Mouse (Mus musculus): ENCODE results near the gene Ucn2.

Ucn2 gene

DNA sequence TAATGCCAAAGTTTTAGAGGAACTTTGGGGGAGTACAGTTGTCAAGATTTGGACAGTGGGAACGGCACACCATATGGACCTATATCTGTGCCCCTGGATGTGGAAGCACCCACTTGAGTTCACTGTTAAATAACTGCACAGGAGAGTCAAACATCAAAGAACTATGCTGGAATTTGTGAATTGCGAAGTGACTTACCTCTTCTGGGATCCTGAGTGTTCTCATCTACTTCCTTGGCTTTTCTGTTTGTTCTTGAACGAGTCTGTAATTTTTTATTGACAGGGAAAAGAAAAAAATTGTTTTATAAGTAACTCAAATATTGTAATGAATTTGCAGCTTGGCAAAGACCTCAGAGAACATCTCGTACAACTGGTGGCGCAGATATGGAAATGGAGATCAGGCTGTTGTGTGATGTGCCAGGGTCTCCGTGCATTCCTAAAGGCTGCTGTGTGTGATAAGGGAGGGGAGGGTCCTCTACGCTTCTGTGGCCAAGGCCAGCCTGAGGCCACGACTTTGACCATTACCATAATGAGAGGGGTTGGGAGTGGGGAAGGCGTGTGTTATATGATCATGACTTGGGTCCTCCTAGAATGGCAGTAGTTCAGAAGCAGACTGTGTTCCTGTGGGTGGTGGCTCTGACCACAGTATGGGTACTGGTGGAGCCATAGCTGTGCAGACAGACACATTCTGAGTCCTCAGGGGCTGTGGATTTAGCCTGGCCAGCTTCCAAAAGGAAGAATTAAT lies 7.0 kb downstream of the Ucn2 start:
- DNase-seq, result no peak

DNA sequence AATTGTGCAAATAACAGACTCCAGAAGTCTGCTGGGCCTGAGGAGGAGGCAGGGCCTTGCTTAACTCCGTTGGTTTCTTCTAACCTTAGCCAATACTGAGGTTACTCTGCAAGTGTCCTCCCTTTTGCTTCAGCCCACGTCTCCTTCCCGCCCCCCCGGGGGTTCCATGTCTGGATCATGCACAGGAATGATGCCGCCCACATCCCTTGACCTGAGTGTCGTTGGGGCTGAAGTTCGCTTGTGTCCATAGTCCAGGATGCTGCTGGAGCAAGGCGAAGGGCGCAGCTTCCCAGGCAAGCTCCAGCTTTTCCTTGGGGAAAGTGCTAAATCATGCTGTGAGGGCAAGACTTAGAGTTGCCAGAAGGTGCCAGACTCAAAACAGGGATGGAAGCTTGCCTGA lies 10.6 kb downstream of the Ucn2 start:
- no peak for DNase-seq

DNA sequence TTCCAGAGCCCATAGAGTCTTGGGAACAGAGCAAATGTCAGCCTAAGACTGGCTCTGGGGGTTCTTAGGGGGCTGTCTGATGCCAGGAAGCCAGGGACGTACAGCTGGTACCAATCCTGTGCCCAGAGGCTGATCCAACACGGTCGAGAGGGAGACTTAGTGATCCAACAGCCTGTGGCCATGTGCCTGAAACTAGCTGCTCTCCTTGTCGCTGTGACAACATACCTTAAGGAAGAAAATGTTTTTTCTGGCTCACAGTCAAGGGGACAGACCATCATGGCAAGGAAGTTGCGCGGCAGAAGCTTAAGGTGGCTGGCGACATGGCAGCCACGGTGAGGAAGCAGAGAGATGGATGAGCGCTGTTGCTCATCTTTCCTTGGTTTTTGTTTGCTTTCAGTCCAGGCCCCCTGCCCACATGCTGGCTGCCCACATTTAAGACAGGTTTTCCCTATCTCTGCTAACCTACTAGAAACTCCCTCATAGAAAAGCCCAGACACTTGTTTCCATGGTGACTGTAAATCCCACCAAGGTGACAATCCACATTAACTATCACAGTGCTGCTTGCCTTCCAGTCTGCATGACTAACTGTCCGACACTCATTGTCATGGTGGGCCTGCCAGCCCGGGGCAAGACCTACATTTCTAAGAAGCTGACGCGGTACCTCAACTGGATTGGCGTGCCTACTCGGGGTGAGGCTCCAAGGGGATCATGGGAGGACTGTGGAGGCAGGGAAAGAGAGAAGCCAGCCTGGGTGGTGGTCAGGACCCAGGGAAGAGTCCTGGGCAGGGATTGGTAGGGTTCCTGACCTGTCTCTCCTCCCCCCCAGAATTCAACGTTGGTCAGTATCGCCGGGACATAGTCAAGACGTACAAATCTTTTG lies 12.7 kb downstream of the Ucn2 start:
- no peak for DNase-seq

DNA sequence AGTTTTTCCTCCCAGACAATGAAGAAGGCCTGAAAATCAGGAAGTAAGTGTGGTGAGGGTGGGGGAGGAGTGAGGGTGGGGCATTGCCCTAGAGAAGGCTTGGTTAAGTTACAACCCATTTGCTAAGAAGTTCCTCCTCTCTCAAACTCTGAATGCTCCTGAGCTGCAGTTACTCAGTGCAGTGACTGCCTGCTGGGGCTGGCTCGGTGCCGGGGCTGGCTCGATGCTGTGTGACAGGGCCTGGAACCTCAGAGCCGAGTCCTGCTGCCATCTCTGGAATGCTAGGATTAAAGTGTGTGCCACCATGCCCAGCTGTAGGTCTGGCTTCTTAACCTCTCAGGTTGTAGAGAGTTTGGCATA lies 13.3 kb downstream of the Ucn2 start:
- no peak for DNase-seq

DNA sequence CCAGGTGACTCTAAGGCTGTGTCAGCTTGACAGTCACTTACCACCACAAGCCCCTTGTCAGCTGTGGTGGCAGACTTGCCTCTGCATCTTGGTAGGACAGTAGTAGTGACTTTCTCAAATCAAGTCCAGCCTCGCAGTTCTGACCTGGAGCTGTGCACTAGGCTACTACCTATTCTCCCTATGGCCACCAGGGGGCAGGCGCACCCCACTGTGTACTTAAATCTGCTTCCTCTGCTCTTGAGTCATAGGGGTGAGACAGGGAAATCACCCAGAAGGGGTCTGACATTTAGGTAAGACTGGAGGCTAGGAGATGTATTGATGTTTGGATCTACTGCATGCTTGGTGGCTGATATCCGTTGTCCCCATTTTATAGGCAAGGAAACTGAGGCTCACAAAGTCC lies 14.9 kb downstream of the Ucn2 start:
- DNase-seq, result peak; percentile 72

DNA sequence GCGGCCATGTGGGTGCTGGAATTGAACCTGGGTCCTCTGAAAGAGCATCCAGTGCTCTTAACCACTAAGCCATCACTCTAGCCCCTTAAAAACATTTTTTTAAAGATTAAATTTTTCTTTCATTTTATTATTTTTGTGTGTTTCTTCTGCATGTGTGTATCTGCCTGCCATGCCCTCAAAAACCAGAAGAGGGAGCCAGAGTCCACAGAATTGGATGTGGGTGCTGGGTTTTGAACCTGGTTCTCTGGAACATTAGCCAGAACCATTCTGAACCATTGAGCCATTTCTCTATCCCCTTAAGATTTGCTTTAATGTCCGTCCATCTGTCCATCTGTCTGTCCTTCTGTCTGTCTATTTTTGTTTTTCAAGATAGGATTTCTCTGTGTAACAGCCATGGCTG lies 17.4 kb downstream of the Ucn2 start:
- peak; percentile 64 for DNase-seq

DNA sequence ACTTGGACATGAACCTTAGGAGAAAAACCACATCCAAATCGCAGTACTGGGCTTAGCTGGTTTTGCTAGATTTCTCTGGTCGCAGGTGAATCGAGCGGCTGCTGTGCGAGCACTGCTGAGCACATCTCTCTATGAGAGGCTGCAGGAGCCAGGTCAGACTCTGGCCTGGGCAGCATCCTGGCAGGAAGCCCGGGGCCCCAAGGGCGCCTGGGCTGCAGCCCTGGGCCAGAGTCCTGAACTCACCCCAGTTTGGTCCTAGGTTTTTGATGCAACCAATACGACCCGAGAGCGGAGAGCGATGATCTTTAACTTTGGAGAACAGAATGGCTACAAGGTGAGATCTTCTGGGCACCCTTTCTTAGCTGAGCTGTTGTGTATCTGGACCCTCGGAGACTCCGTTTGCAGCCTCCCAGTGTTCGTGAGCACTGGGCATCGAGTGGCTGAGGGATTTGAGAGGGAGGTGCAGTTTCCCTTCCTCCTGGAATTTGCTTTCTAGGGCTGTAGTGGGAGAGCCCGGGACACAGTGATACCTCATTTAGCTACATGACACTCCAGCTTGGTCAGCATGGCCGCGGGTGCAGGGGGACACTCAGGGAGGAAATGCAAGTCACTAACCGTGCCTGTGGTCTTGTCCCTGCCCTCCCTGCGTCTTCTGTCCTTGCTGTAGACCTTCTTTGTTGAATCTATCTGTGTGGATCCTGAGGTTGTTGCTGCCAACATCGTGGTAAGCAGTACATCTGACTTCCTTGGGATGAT lies 21.4 kb downstream of the Ucn2 start:
- no peak for DNase-seq

DNA sequence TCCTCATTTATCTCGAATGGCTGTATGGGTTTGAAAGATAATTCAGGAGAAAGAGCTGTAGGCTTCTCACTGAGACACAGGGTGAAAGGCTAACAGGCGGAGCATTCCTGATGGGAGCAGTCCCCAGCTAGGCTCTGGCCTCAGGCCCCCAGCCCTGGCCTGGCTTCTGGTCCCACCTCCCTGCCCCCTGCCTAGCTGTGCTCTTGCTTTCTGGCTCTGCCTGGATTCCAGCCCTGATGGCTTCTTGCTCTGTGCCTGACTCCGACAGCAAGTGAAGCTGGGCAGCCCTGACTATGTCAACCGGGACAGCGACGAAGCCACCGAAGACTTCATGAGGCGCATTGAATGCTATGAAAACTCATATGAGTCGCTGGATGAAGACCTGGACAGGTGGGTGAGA lies 22.3 kb downstream of the Ucn2 start:
- DNase-seq, result no peak

DNA sequence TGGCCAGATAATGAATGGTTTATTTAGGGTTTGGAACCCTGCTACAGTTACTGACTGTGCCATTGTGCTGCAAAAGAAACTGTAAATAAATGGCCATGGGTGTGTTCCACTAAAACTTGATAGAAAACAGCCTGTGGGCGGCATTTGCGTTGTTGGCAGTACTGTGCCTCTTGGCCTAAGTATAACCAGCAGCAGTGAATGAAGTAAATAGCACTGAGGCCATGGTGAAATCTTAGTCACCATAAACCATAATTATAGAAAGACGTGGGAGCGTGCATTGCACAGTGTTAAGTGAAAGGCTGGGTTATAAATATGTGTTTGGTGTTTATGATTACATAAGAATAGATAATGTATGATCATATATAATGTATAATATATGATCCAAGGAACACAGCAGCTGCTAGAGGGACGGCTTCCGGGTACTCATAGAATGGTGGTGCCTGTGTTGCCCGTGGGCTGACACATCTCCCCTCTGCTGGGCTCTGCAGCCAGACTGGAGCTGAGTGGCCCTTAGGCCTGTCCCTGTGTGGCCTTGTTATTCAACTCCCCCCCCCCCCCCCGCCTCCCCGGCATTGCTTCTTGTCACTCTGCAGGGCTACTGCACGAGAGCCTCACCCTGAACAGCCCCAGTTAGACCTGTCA lies 23.3 kb downstream of the Ucn2 start:
- DNase-seq, result no peak

DNA sequence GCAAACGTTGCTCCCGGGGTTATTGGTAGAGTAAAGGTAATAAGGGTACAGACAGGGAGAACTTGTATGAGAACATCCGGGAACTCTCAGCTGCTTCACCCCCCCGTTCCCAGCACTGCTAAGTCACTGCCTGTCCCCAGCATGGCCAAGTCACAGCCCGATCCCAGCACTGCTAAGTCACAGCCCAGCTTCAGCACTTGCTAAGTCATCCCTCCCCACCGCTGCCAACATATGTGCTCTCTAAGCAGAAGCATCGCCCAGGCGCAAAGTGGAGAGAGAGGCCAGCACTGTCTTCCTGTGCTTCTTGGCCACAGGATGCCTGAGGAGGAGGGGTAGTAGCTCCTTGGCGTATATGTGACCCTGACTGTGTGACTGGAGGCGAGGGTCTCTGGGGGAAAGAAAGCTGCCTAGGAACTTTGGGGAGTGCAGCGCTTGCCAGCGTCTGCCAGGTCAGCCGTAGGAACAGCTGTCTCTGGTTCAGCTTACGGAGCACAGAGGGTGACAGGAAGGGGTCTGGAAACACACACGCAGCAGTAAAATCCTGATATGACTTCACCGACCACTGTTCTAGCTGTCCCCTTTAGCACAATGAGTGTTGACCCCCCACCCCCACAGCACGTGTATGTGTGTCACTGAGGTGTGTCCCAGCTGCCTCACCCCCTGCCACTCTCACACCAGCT lies 24.0 kb downstream of the Ucn2 start:
- DNase-seq, result no peak

DNA sequence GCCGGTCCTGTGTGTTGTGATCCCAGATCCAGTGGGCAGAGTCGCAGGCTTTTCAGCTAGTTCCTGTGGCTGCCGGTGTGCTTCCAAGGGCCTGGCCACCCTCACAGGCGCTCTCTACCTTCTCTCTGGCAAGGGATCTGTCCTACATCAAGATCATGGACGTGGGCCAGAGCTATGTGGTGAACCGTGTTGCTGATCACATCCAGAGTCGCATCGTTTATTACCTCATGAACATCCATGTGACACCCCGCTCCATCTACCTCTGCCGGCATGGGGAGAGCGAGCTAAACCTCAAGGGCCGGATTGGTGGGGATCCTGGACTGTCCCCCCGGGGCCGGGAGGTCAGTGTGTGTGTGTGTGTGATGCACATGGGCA lies 24.5 kb downstream of the Ucn2 start:
- DNase-seq, result no peak

DNA sequence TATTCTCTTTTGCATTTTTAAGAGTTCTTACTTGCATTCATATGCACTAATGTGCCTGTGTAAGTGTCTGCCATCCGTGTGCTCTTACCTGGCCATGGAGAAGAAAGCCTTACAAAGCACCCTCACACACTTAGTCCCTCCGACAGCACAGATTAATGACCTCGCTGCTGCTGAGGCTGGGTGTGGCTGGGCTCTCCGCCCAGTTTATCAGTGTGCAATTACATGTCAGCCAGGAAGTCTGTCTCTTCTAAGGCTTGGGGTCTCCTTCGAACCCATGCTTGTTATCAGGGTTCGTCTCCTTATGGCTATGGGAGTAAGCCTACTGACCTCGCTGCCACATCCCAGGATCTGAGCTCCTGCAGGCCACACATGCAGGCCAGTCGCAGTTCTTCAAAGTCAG lies 29.6 kb downstream of the Ucn2 start:
- no peak for DNase-seq

DNA sequence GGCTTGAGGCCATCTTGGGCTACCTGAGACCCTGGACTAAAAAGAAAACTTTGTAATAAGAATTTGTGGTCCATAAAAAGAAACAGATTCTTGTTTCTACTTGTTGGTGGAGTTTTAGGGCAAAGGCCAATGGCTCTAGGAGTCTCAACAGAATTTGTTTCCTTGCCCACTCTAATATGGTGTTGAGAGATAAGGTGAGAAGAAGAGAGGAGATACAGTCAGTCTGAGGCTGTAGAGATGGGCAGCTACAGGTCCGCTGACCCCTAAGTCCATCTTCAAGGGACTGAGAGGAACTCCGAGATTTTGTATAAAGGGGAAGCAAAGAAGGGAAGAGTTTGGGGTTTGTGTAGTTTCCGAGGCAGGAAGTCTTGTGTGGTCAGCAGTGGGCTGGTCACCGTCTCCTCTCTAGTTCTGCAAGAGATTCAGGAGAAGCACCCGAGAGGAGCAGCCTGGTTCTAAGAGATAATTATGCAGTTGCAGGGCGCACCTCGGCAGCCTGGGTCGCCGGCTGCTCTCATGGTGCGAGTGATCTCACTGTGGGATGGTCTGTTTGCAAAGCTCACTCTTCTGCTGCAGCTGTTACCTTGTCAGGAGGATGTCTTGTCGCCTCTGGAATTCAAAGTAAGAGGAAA lies 31.3 kb downstream of the Ucn2 start:
- no peak for DNase-seq

DNA sequence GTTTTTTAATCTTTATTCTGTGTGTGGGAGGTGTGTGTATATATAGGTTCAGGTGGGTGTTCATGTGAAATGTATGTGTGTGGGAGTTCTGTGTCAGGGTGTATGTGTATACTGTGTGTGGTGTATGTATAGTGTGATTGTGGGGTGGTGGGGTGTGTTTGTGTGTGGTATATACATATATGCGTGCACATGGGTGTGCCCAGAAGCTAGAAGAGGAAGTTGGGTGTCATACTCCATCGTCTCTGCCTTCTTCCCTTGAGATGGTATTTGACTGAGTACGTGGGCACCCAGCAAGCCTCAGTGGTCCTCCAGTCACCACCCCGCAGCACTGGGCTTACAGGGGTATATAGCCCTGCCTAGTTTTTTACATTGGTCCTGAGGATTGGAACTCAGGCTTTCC lies 35.6 kb downstream of the Ucn2 start:
- no peak for DNase-seq

DNA sequence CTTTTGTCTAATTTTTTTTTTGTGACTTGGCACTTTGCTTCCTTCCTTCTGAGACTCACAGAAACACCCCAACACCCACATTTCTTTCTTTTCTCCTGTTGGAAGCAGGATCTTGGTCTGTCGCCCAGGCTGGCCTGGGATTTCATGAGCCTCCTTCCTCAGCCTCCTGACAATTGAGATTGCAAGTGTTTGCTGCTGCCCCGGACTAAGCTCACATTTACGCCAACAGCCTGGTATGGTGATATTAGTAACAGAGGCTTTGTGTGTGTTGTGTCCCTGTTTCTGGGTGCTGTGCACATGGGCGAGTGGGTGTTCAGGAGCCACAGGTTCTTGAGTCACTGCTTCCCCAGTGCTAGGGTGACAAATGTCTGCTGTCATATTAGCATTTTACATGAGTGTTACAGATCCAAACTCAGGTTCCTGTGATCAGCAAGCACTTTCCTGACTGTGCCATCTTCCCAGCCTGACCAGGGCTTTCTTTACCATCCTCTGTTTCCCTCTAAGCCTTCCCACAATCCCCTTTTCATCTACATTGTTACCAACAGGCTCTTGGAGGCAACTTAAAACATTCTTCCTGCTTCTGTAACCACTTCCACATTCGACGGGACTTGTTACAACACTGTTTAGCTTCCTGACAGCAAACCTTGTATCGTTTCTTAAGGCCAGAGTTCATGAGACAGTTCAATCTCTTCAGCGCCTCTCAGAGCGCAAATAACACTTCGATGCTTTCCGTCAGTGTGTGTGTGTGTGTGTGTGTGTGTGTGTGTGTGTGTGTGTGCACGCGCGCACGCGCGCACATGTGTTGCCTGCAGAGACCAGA lies 37.3 kb downstream of the Ucn2 start:
- DNase-seq, result no peak

DNA sequence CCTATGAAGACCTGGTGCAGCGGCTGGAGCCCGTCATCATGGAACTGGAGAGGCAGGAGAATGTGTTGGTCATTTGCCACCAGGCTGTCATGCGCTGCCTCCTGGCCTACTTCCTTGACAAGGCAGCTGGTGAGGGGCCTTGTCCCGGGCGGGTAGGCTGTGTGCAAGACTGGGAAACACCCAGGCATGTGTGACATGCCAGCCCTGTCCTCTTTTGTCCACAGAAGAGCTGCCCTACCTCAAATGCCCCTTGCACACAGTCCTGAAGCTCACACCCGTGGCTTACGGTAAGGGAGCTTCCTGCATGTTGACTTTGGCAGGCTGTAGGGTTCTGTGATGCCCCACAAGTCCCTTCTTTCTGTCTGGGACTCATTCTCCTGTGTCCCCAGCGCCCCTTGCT lies 41.7 kb downstream of the Ucn2 start:
- no peak for DNase-seq

DNA sequence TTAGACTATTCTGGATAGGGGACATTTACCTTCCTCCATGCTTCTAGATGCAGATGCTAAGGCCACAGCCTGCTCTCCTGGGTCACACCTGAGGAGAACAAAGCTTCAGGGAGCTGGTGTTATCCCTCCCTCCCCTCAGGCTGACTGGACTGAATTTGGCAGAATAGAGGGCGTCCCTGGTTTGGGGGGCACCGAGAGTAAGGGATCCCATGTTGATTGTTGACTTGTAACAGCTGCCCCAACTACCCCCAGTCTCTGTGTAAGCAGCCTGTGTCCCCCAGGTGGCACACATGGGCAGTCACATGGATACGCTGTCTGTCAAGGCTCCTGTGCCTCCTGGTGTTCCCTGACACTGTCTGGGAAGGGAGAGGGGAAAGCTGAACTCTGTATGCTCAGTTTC lies 42.6 kb downstream of the Ucn2 start:
- no peak for DNase-seq

DNA sequence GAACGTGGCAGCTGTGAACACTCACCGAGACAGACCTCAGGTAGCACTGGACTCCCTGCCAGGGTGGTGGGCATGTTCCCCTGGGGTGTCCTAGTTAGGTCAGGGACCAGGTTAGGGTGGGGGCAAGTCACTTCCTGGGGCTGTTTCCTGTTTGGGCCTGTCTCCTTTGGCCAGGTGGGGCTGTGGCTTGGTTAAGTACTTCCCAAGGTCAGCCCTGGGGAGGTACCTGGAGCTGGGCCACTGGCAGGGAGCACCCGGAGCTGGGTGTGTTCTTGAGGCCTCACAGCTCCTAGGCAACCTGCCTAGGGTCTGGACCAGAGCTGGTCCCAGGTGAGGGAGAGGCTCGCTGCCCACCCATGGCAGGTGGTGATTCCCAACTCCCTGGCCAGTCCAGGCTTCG lies 43.1 kb downstream of the Ucn2 start:
- DNase-seq, result no peak

DNA sequence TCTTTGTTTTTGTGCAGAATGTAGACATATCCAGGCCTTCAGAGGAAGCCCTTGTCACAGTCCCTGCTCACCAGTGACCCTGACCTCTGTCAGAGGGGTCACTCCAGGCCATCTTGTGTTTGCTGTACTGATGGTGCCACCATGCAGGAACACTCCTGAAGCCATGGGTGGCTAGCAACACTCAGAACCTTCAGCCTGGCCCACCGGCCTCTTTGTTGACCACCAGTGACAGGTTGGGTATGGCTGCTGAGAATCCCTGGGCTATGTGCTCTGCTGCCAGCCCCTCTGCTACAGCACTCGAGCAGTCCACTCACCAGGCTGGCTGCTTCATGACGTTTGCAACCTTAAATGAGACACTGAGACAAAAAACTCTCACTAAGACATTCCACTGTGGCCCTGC lies 44.5 kb downstream of the Ucn2 start:
- no peak for DNase-seq

DNA sequence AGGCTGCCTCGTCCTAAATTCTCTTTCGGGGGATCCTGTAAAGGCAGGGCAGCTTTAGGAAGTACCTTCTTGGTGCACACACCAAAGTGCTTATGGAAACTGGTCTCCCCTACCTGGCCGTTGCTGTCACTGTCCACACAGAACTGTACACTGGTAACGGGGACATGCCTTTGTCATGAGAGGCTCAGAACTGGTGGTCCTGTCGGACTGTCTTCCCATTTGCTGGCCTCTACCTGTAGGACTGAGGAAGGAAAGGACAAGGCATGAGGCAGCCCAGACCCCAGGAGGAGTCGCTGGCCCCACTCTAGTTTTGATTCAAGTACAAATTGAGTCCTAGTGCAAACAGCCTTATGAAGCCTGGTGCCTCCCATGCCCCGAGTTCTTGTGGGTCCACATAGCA lies 45.2 kb downstream of the Ucn2 start:
- DNase-seq, result no peak

DNA sequence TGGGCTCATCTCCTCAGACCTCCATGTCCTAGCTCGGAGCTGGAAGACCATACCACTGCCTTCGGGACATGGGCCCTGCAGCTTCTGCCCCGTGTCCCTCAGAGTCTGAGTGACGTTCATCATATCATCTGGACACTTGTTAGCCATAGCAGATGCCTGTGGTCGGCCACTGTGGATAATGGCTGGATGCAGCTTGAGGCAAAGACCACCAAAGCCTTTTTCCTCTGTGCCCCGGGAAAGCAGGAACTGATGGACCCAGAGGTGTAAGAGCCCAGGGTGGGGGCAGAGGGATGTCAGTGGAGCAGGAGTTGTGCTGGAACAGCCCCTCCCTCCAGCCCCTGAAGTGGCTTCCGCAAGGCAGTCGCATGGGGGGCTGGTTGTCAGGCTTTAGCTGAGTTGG lies 45.9 kb downstream of the Ucn2 start:
- no peak for DNase-seq

Measured in lung, postnatal 14 days (tissue).